ENCODE assay signal across 9 mouse cellular contexts in genomic region chr7:63444484-63445345, GRCm38 (mm10). TPM values are rescaled to one million over a fixed set of nuclear protein-coding genes. Genes with fewer than 3 reads are reported as not detected.
DNase-seq lines count a peak whose midpoint lies in the region; ATAC-seq and TF ChIP-seq lines count a peak whose summit lies in the region.
"Had no signal": no experiment of that assay in that cellular context is flagged by ENCODE, and none has a peak within 500 bp of the region (broad histone marks: within the 10 kb centered on the region; RNA-seq: fewer than 3 reads in every experiment).

Gene Otud7a, plus strand, starts transcription at chr7:63444751.

- peak within 1 kb of the TSS; percentile 64 for H3K9ac ChIP-seq in embryonic facial prominence, embryonic 13.5 days
- H3K9ac ChIP-seq in heart, embryonic 13.5 days: peak within 1 kb of the TSS; percentile 69
- H3K9ac ChIP-seq in liver, embryonic 11.5 days (ENCODE audit: low read depth, low read length): no peak within 1 kb of the TSS

- peak; percentile 80 for DNase-seq in adrenal gland, postnatal 25 days
- DNase-seq in kidney, postnatal 10 days: peak; percentile 81
- peak; percentile 55 for DNase-seq in liver, embryonic 11.5 days (ENCODE audit: low spot score)
- DNase-seq in ovary, postnatal 14 days (ENCODE audit: low spot score): peak; percentile 36

- under 1% methylated on average over 104 of the region's 123 CpGs for WGBS in embryonic facial prominence, embryonic 13.5 days
- under 1% methylated on average over 118 of the region's 123 CpGs for WGBS in heart, embryonic 13.5 days
- 2% methylated on average over 117 of the region's 123 CpGs for WGBS in liver, embryonic 11.5 days

- peak; percentile 82 for ATAC-seq in embryonic facial prominence, embryonic 13.5 days (ENCODE audit: insufficient number of reproducible peaks, insufficient read depth, low FRiP score, low TSS enrichment, low read depth)
- peak; percentile 61 for ATAC-seq in heart, embryonic 13.5 days (ENCODE audit: extremely low read depth, insufficient number of reproducible peaks, low FRiP score, low TSS enrichment)
- peak; percentile 70 for ATAC-seq in liver, embryonic 11.5 days (replicated peaks; ENCODE audit: low FRiP score)
- ATAC-seq in megakaryocyte progenitor cell, adult 5-6 weeks (replicated peaks; ENCODE audit: poor library complexity): no peak

- no peaks in the 10 kb centered on the region for H3K9me3 ChIP-seq in E14TG2a.4 (ENCODE audit: low read length)
- no peaks in the 10 kb centered on the region for H3K9me3 ChIP-seq in embryonic facial prominence, embryonic 13.5 days
- H3K9me3 ChIP-seq in heart, embryonic 13.5 days: no peaks in the 10 kb centered on the region
- H3K9me3 ChIP-seq in liver, embryonic 11.5 days (ENCODE audit: control insufficient read depth, low read length): no peaks in the 10 kb centered on the region

- H3K27me3 ChIP-seq in E14TG2a.4 (ENCODE audit: insufficient read depth, low read length): peaks cover 32% of the 10 kb centered on the region
- peaks cover 38% of the 10 kb centered on the region for H3K27me3 ChIP-seq in embryonic facial prominence, embryonic 13.5 days
- peaks cover 58% of the 10 kb centered on the region for H3K27me3 ChIP-seq in heart, embryonic 13.5 days (replicated peaks)
- peaks cover 27% of the 10 kb centered on the region for H3K27me3 ChIP-seq in liver, embryonic 11.5 days (replicated peaks; ENCODE audit: control insufficient read depth, insufficient read depth, low read length)

- H3K4me1 ChIP-seq in E14TG2a.4 (replicated peaks; ENCODE audit: low read depth, low read length): peaks cover 5% of the 10 kb centered on the region
- 0 out of 2 replicates have a peak, but pooled peaks cover 5% of the 10 kb centered on the region for H3K4me1 ChIP-seq in embryonic facial prominence, embryonic 13.5 days
- H3K4me1 ChIP-seq in heart, embryonic 13.5 days: peaks cover 5% of the 10 kb centered on the region; the same call in 1 of the 2 replicates
- H3K4me1 ChIP-seq in liver, embryonic 11.5 days (replicated peaks; ENCODE audit: control insufficient read depth, insufficient read depth, low read length): no peaks in the 10 kb centered on the region

- H3K27ac ChIP-seq in embryonic facial prominence, embryonic 13.5 days: no peak within 1 kb of the TSS
- no peak within 1 kb of the TSS for H3K27ac ChIP-seq in heart, embryonic 13.5 days (replicated peaks)
- H3K27ac ChIP-seq in liver, embryonic 11.5 days (ENCODE audit: low read depth, low read length): no peak within 1 kb of the TSS

- H3K36me3 ChIP-seq in E14TG2a.4 (ENCODE audit: insufficient read depth, low read length): no peaks in the 10 kb centered on the region
- no peaks in the 10 kb centered on the region for H3K36me3 ChIP-seq in embryonic facial prominence, embryonic 13.5 days
- no peaks in the 10 kb centered on the region for H3K36me3 ChIP-seq in heart, embryonic 13.5 days
- no peaks in the 10 kb centered on the region for H3K36me3 ChIP-seq in liver, embryonic 11.5 days (ENCODE audit: control insufficient read depth, insufficient read depth, low read length)

- no peak for TF ChIP-seq CTCF in E14TG2a.4 (conservative IDR thresholded peaks at IDR 0.05; ENCODE audit: low read length)

- peak within 1 kb of the TSS; percentile 93 for H3K4me2 ChIP-seq in embryonic facial prominence, embryonic 13.5 days
- peak within 1 kb of the TSS; percentile 92 for H3K4me2 ChIP-seq in heart, embryonic 13.5 days
- H3K4me2 ChIP-seq in liver, embryonic 11.5 days: peak within 1 kb of the TSS; percentile 76

- peak within 1 kb of the TSS; percentile 86 for H3K4me3 ChIP-seq in E14TG2a.4 (replicated peaks; ENCODE audit: low read length)
- H3K4me3 ChIP-seq in embryonic facial prominence, embryonic 13.5 days: peak within 1 kb of the TSS; percentile 61
- peak within 1 kb of the TSS; percentile 65 for H3K4me3 ChIP-seq in heart, embryonic 13.5 days
- peak within 1 kb of the TSS; percentile 52 for H3K4me3 ChIP-seq in liver, embryonic 11.5 days (ENCODE audit: low read depth, low read length)

RNA-seq across cellular contexts. Expression of gene Otud7a, which starts in this region (rescaled TPM):
- total RNA-seq in adrenal gland, postnatal 25 days (2021): 0.85 and 1.1 TPM in 2 replicates
- 0.10 and 0.25 TPM in 2 replicates for polyA plus RNA-seq in embryonic facial prominence, embryonic 13.5 days (2015; fragmentation: Nextera tagmentation; extraction: Ambion mirVana)
- 0.24 and 0.27 TPM in 2 replicates for polyA plus RNA-seq in heart, embryonic 13.5 days (2015; fragmentation: Nextera tagmentation; extraction: Ambion mirVana)
- 0.07 and 0.29 TPM in 2 replicates for polyA plus RNA-seq in liver, embryonic 11.5 days (2014; fragmentation: Nextera tagmentation; extraction: Ambion mirVana)
- total RNA-seq in megakaryocyte progenitor cell, adult 5-6 weeks (2015): not detected in 2 replicates
- total RNA-seq in megakaryocyte progenitor cell, adult 5-6 weeks (2017): not detected in 2 replicates
- total RNA-seq: neutrophil, adult 5-6 weeks had no signal

Comparison
In these comparisons a context has a peak if more than half of its experiments do, and no peak if none do; other contexts are left out.
1. Peak in ATAC-seq, H3K4me3 ChIP-seq, H3K9ac ChIP-seq and H3K4me2 ChIP-seq in embryonic facial prominence, embryonic 13.5 days; RNA of the gene not detected or under 1 TPM.
2. Peak in ATAC-seq, H3K4me3 ChIP-seq, H3K9ac ChIP-seq and H3K4me2 ChIP-seq in heart, embryonic 13.5 days; RNA of the gene not detected or under 1 TPM.
3. Peak in DNase-seq, ATAC-seq, H3K4me3 ChIP-seq and H3K4me2 ChIP-seq in liver, embryonic 11.5 days; RNA of the gene not detected or under 1 TPM.